Mouse (Mus musculus) hindbrain, embryonic 13.5 days (tissue): ENCODE data around the gene Mydgf. TPM values are rescaled to one million over a fixed set of nuclear protein-coding genes. Genes with fewer than 3 reads are reported as not detected.

Experiments used
- ATAC-seq: fragments of 200-750 bp; cut with Nextera tagmentation; 2 replicates; pipeline ENCODE4 v1.8.0; 2017; ENCODE audit warnings: moderate TSS enrichment; ENCODE audit not compliant: low FRiP score
- H3K27ac ChIP-seq: fragments of 300-500 bp; sonication (generic); 2 replicates; pipeline ENCODE4 v1.5.1; 2015; ENCODE audit warnings: inconsistent platforms, mild to moderate bottlenecking, moderate library complexity
- H3K27me3 ChIP-seq: fragments of 300-500 bp; sonication (generic); 2 replicates; pipeline ENCODE4 v1.6.1; 2015; ENCODE audit warnings: mild to moderate bottlenecking, inconsistent platforms
- H3K36me3 ChIP-seq: fragments of 300-500 bp; sonication (generic); 2 replicates; pipeline ENCODE4 v1.6.1; 2015; ENCODE audit warnings: mild to moderate bottlenecking, inconsistent platforms
- H3K4me1 ChIP-seq: fragments of 300-500 bp; sonication (generic); replicated peaks from 2 replicates; pipeline ENCODE4 v1.6.1; 2015; ENCODE audit warnings: inconsistent platforms
- H3K4me2 ChIP-seq: fragments of 300-500 bp; sonication (generic); 2 replicates; pipeline ENCODE4 v1.6.1; 2015; ENCODE audit warnings: inconsistent platforms, mild to moderate bottlenecking, moderate library complexity
- H3K4me3 ChIP-seq: fragments of 300-500 bp; sonication (generic); 2 replicates; pipeline ENCODE4 v1.5.1; 2015; ENCODE audit warnings: mild to moderate bottlenecking, inconsistent platforms
- H3K9ac ChIP-seq: fragments of 300-500 bp; sonication (generic); 2 replicates; pipeline ENCODE4 v1.6.1; 2015; ENCODE audit warnings: mild to moderate bottlenecking, inconsistent platforms
- H3K9me3 ChIP-seq: fragments of 300-500 bp; sonication (generic); 2 replicates; pipeline ENCODE4 v1.6.1; 2016; ENCODE audit warnings: inconsistent platforms
- WGBS: fragments of 180-500 bp; shearing (Covaris S2); methylation state at CpG from one replicate; pipeline ENCODE4 v1.1.7; 2015; 5-methylcytosine and 5-hydroxymethylcytosine counted together
- polyA plus RNA-seq: library from polyadenylated mRNA; unstranded; fragments of >200 nt; fragmentation: Nextera tagmentation; extraction: Ambion mirVana; gene quantifications from 2 replicates; pipeline ENCODE4 v1.2.1, GENCODE M21; 2015

Gene Mydgf
- 69.2 and 72.6 TPM in 2 replicates for polyA plus RNA-seq

- Histone ChIP-seq H3K27ac (peak within 1 kb of the TSS; percentile 85), H3K9ac (peak within 1 kb of the TSS; percentile 88), H3K36me3 (peaks cover 62% of the 10 kb centered on the region), H3K27me3 (no peaks in the 10 kb centered on the region), H3K4me2 (peak within 1 kb of the TSS; percentile 98), H3K4me1 (peaks cover 32% of the 10 kb centered on the region), H3K9me3 (no peaks in the 10 kb centered on the region), H3K4me3 (peak within 1 kb of the TSS; percentile 84)
- under 1% methylated on average over 47 of the region's 47 CpGs for WGBS
- ATAC-seq = peak; percentile 95
Observed at GRCm38 (mm10) chr17:56183658-56184103, at the start of gene Mydgf. Mydgf (minus strand) TSS chr17:56183920.

- peaks cover 15% of the 10 kb centered on the region for H3K4me1 ChIP-seq
- no peak overlapping the region for H3K9ac ChIP-seq
- no peaks in the 10 kb centered on the region for H3K9me3 ChIP-seq
- H3K4me2 ChIP-seq = peak overlapping the region; percentile 52
- H3K27me3 ChIP-seq = peaks cover 14% of the 10 kb centered on the region; the same call in 1 of the 2 replicates
- peak; percentile 40 for ATAC-seq
- 50% methylated on average over 8 of the region's 8 CpGs for WGBS
- peak overlapping the region; percentile 24; the same call in 1 of the 2 replicates for H3K4me3 ChIP-seq
- H3K27ac ChIP-seq = peak overlapping the region; percentile 60; the same call in 1 of the 2 replicates
- H3K36me3 ChIP-seq = no peaks in the 10 kb centered on the region
Observed at GRCm38 (mm10) chr17:56233389-56233788, 49.7 kb upstream of the Mydgf start.

- H3K9ac ChIP-seq = no peak overlapping the region
- H3K4me2 ChIP-seq = no peak overlapping the region
- peaks cover 11% of the 10 kb centered on the region; the same call in 1 of the 2 replicates for H3K27me3 ChIP-seq
- H3K27ac ChIP-seq = no peak overlapping the region
- 72% methylated on average over 10 of the region's 10 CpGs for WGBS
- no peak for ATAC-seq
- H3K4me1 ChIP-seq = peaks cover 13% of the 10 kb centered on the region
- no peaks in the 10 kb centered on the region for H3K9me3 ChIP-seq
- no peak overlapping the region for H3K4me3 ChIP-seq
- H3K36me3 ChIP-seq = no peaks in the 10 kb centered on the region
Observed at GRCm38 (mm10) chr17:56229943-56230342, 46.2 kb upstream of the Mydgf start.

- Histone ChIP-seq H3K36me3 (no peaks in the 10 kb centered on the region), H3K4me2 (no peak overlapping the region), H3K27ac (no peak overlapping the region), H3K27me3 (0 out of 2 replicates have a peak, but pooled peaks cover 10% of the 10 kb centered on the region), H3K4me3 (no peak overlapping the region), H3K4me1 (no peaks in the 10 kb centered on the region), H3K9ac (no peak overlapping the region), H3K9me3 (no peaks in the 10 kb centered on the region)
- no peak for ATAC-seq
- 83% methylated on average over 3 of the region's 3 CpGs for WGBS
Observed at GRCm38 (mm10) chr17:56226566-56226965, 42.8 kb upstream of the Mydgf start.

- ATAC-seq = no peak
- Histone ChIP-seq H3K9me3 (no peaks in the 10 kb centered on the region), H3K27me3 (0 out of 2 replicates have a peak, but pooled peaks cover 10% of the 10 kb centered on the region), H3K36me3 (no peaks in the 10 kb centered on the region), H3K27ac (no peak overlapping the region), H3K4me1 (no peaks in the 10 kb centered on the region), H3K4me2 (no peak overlapping the region), H3K9ac (no peak overlapping the region), H3K4me3 (no peak overlapping the region)
- 45% methylated on average over 1 of the region's 1 CpGs for WGBS
Observed at GRCm38 (mm10) chr17:56224916-56225315, 41.2 kb upstream of the Mydgf start.

GRCm38 (mm10) chr17:56219805-56220204, 36.1 kb upstream of the Mydgf start:
- WGBS = 57% methylated on average over 3 of the region's 3 CpGs
- no peak for ATAC-seq
- Histone ChIP-seq H3K9ac (no peak overlapping the region), H3K27ac (no peak overlapping the region), H3K4me3 (no peak overlapping the region), H3K36me3 (no peaks in the 10 kb centered on the region; the same call in 1 of the 2 replicates), H3K4me2 (no peak overlapping the region; the same call in 1 of the 2 replicates), H3K9me3 (no peaks in the 10 kb centered on the region), H3K27me3 (no peaks in the 10 kb centered on the region), H3K4me1 (peaks cover 40% of the 10 kb centered on the region)

- peak overlapping the region; percentile 83 for H3K4me3 ChIP-seq
- peaks cover 45% of the 10 kb centered on the region for H3K4me1 ChIP-seq
- WGBS = 48% methylated on average over 12 of the region's 12 CpGs
- H3K27me3 ChIP-seq = no peaks in the 10 kb centered on the region
- peak overlapping the region; percentile 91 for H3K9ac ChIP-seq
- no peaks in the 10 kb centered on the region for H3K9me3 ChIP-seq
- H3K36me3 ChIP-seq = no peaks in the 10 kb centered on the region; the same call in 1 of the 2 replicates
- ATAC-seq = no peak; the same call in 1 of the 2 replicates
- H3K27ac ChIP-seq = peak overlapping the region; percentile 94
- peak overlapping the region; percentile 95 for H3K4me2 ChIP-seq
Observed at GRCm38 (mm10) chr17:56219251-56219650, 35.5 kb upstream of the Mydgf start.

GRCm38 (mm10) chr17:56218377-56219191, 34.9 kb upstream of the Mydgf start, which contains the start of gene Dpp9:
Dpp9 (minus strand) TSS chr17:56218905.
- Histone ChIP-seq H3K27ac (peak within 1 kb of the TSS; percentile 94), H3K36me3 (no peaks in the 10 kb centered on the region; the same call in 1 of the 2 replicates), H3K4me1 (peaks cover 46% of the 10 kb centered on the region), H3K4me2 (peak within 1 kb of the TSS; percentile 95), H3K9me3 (no peaks in the 10 kb centered on the region), H3K4me3 (peak within 1 kb of the TSS; percentile 83), H3K27me3 (no peaks in the 10 kb centered on the region), H3K9ac (peak within 1 kb of the TSS; percentile 91)
- ATAC-seq = peak; percentile 99
- WGBS = under 1% methylated on average over 67 of the region's 78 CpGs

- Histone ChIP-seq H3K9me3 (no peaks in the 10 kb centered on the region), H3K27ac (no peak overlapping the region), H3K4me3 (peak overlapping the region; percentile 83), H3K27me3 (no peaks in the 10 kb centered on the region), H3K9ac (peak overlapping the region; percentile 91), H3K36me3 (no peaks in the 10 kb centered on the region; the same call in 1 of the 2 replicates), H3K4me2 (peak overlapping the region; percentile 95), H3K4me1 (peaks cover 51% of the 10 kb centered on the region)
- WGBS = 69% methylated on average over 13 of the region's 13 CpGs
- no peak for ATAC-seq
Observed at GRCm38 (mm10) chr17:56217670-56218069, 34.0 kb upstream of the Mydgf start.

- H3K4me3 ChIP-seq = no peak overlapping the region
- WGBS = 79% methylated on average over 1 of the region's 1 CpGs
- H3K36me3 ChIP-seq = peaks cover 31% of the 10 kb centered on the region
- no peaks in the 10 kb centered on the region for H3K9me3 ChIP-seq
- peaks cover 49% of the 10 kb centered on the region for H3K4me1 ChIP-seq
- H3K9ac ChIP-seq = no peak overlapping the region
- H3K27me3 ChIP-seq = no peaks in the 10 kb centered on the region
- H3K27ac ChIP-seq = no peak overlapping the region
- no peak overlapping the region for H3K4me2 ChIP-seq
- no peak for ATAC-seq
Observed at GRCm38 (mm10) chr17:56214229-56214628, 30.5 kb upstream of the Mydgf start.

GRCm38 (mm10) chr17:56212676-56213075, 29.0 kb upstream of the Mydgf start:
- no peaks in the 10 kb centered on the region for H3K9me3 ChIP-seq
- no peak overlapping the region for H3K9ac ChIP-seq
- no peaks in the 10 kb centered on the region for H3K27me3 ChIP-seq
- ATAC-seq = no peak
- no peak overlapping the region for H3K4me3 ChIP-seq
- no peak overlapping the region for H3K4me2 ChIP-seq
- peaks cover 42% of the 10 kb centered on the region for H3K4me1 ChIP-seq
- no peak overlapping the region for H3K27ac ChIP-seq
- H3K36me3 ChIP-seq = peaks cover 46% of the 10 kb centered on the region
- 77% methylated on average over 6 of the region's 6 CpGs for WGBS

- H3K4me3 ChIP-seq = no peak overlapping the region
- H3K9ac ChIP-seq = no peak overlapping the region
- H3K4me1 ChIP-seq = peaks cover 26% of the 10 kb centered on the region
- no peak overlapping the region for H3K27ac ChIP-seq
- H3K36me3 ChIP-seq = peaks cover 62% of the 10 kb centered on the region
- H3K4me2 ChIP-seq = no peak overlapping the region
- H3K27me3 ChIP-seq = no peaks in the 10 kb centered on the region
- ATAC-seq = no peak
- H3K9me3 ChIP-seq = no peaks in the 10 kb centered on the region
- WGBS = 75% methylated on average over 2 of the region's 2 CpGs
Observed at GRCm38 (mm10) chr17:56211090-56211489, 27.4 kb upstream of the Mydgf start.
